Mouse (Mus musculus) embryonic fibroblast, embryonic 13.5 days (primary cell): ENCODE measurements around the gene Gcnt2.

Experiments used
- CTCF ChIP-seq: IDR thresholded peaks from 2 replicates; pipeline ENCODE4 v1.5.1; 2011; ENCODE audit warnings: mild to moderate bottlenecking, control low read depth, low read length, moderate library complexity, borderline replicate concordance; ENCODE audit not compliant: insufficient read depth
- POLR2A ChIP-seq: IDR thresholded peaks from 2 replicates; pipeline ENCODE4 v1.6.1; 2011; ENCODE audit warnings: low read depth, mild to moderate bottlenecking, control low read depth, low read length, moderate library complexity

- TF ChIP-seq POLR2A = no peak
- TF ChIP-seq CTCF = no peak
Measured at GRCm38 (mm10) chr13:40982759-40983158, 123.2 kb downstream of the Gcnt2 start.
